8 mouse cellular contexts compared by ENCODE assay signal in the genomic region with DNA sequence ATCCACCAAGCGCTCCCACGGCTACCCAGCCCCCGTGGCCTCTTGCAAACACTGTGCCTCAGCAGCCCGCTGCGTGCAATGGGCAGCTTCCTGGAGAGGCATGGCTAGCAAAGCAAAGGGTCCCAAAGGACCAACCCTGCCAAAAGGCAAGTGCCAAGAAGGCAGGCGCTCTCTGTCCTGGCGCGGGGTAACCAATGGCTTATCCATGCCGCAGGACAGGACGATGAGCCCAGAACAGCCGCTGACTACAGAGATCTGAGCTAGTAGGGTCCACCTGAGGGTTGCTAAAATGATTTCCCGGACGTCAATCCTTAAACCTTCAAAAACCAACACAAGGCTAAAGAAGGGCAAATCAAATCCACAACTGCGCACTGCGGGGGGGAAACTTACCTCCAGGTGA.
DNase-seq lines count a peak whose midpoint lies in the region; ATAC-seq and TF ChIP-seq lines count a peak whose summit lies in the region.

No protein-coding gene starts in this region.

- no peak for ATAC-seq in heart, embryonic 14.5 days (ENCODE audit: insufficient number of reproducible peaks, insufficient read depth, low FRiP score, low read depth)
- no peak for ATAC-seq in heart, embryonic 16.5 days (replicated peaks; ENCODE audit: extremely low read depth, insufficient read depth, low FRiP score)
- peak; percentile 41; the same call in 1 of the 2 replicates for ATAC-seq in midbrain, embryonic 11.5 days (ENCODE audit: low FRiP score)

- no peaks in the 10 kb centered on the region for H3K36me3 ChIP-seq in heart, embryonic 14.5 days (ENCODE audit: control insufficient read depth, insufficient read depth, low read length)
- H3K36me3 ChIP-seq in heart, embryonic 16.5 days (ENCODE audit: control insufficient read depth, insufficient read depth), result no peaks in the 10 kb centered on the region
- H3K36me3 ChIP-seq in midbrain, embryonic 11.5 days (ENCODE audit: control insufficient read depth, insufficient read depth, low read length), result no peaks in the 10 kb centered on the region

- peak overlapping the region; percentile 75 for H3K9ac ChIP-seq in heart, embryonic 14.5 days (ENCODE audit: low read length)
- peak overlapping the region; percentile 71 for H3K9ac ChIP-seq in heart, embryonic 16.5 days (ENCODE audit: low read length)
- peak overlapping the region; percentile 68 for H3K9ac ChIP-seq in midbrain, embryonic 11.5 days (ENCODE audit: low read length)

- 18% methylated on average over 15 of the region's 15 CpGs for whole genome bisulfite sequencing in heart, embryonic 14.5 days
- 24% methylated on average over 15 of the region's 15 CpGs for WGBS in bone marrow, adult 2 months
- 14% methylated on average over 15 of the region's 15 CpGs for WGBS in heart, embryonic 16.5 days
- 15% methylated on average over 15 of the region's 15 CpGs for WGBS in midbrain, embryonic 11.5 days

- no peaks in the 10 kb centered on the region for H3K9me3 ChIP-seq in heart, embryonic 14.5 days (ENCODE audit: control insufficient read depth, low read length)
- no peaks in the 10 kb centered on the region for H3K9me3 ChIP-seq in heart, embryonic 16.5 days (replicated peaks; ENCODE audit: control insufficient read depth, low read length)
- no peaks in the 10 kb centered on the region for H3K9me3 ChIP-seq in midbrain, embryonic 11.5 days (ENCODE audit: control insufficient read depth, low read length)

- H3K27ac ChIP-seq in heart, embryonic 14.5 days (replicated peaks in 1 of 2; ENCODE audit: control insufficient read depth in 1 of 2, insufficient read depth in 1 of 2, low read depth in 2 of 2, low read length in 2 of 2), result 0 out of 4 replicates have a peak overlapping the region, but pooled peaks of 1 of the 2 experiments have one; percentile 60
- H3K27ac ChIP-seq in bone marrow, adult 2 months (ENCODE audit: control insufficient read depth, insufficient read depth, low read depth, low read length, poor library complexity), result no peak overlapping the region
- no peak overlapping the region for H3K27ac ChIP-seq in heart, embryonic 16.5 days (ENCODE audit: low read length)
- H3K27ac ChIP-seq in midbrain, embryonic 11.5 days (ENCODE audit: low read depth, low read length), result no peak overlapping the region

- TF ChIP-seq POLR2A in bone marrow, adult 2 months (IDR thresholded peaks at IDR 0.05; ENCODE audit: borderline replicate concordance, control insufficient read depth, low read depth, low read length), result no peak

- H3K27me3 ChIP-seq in heart, embryonic 14.5 days (ENCODE audit: control insufficient read depth, insufficient read depth, low read length), result peaks cover 7% of the 10 kb centered on the region; the same call in 1 of the 2 replicates
- peaks cover 20% of the 10 kb centered on the region for H3K27me3 ChIP-seq in heart, embryonic 16.5 days (ENCODE audit: control insufficient read depth, insufficient read depth, low read length)
- peaks cover 66% of the 10 kb centered on the region for H3K27me3 ChIP-seq in midbrain, embryonic 11.5 days (ENCODE audit: control insufficient read depth, insufficient read depth, low read length)

- no peak for DNase-seq in heart, adult 11 months
- DNase-seq in midbrain, embryonic 11.5 days (ENCODE audit: low spot score, missing footprints), result peak; percentile 93
- no peak for DNase-seq in left cerebral cortex, postnatal 36 days (ENCODE audit: low spot score in 2 of 2)
- no peak for DNase-seq in urinary bladder, postnatal 10 days (ENCODE audit: low spot score)
- DNase-seq in adrenal gland, adult 18-20 months (ENCODE audit: low spot score in 2 of 2), result no peak

- H3K4me1 ChIP-seq in heart, embryonic 14.5 days (ENCODE audit: control insufficient read depth in 2 of 2, insufficient read depth in 2 of 2, low read length in 2 of 2), result peaks cover 4 to 6% of the 10 kb centered on the region in 2 experiments; a peak in 1 of 4 replicates
- no peaks in the 10 kb centered on the region for H3K4me1 ChIP-seq in bone marrow, adult 2 months (ENCODE audit: control insufficient read depth, insufficient read depth, low read length)
- peaks cover 6% of the 10 kb centered on the region for H3K4me1 ChIP-seq in heart, embryonic 16.5 days (ENCODE audit: control insufficient read depth, insufficient read depth, low read length)
- peaks cover 5% of the 10 kb centered on the region; the same call in 1 of the 2 replicates for H3K4me1 ChIP-seq in midbrain, embryonic 11.5 days (ENCODE audit: control insufficient read depth, insufficient read depth, low read length)

- no peak for TF ChIP-seq CTCF in bone marrow, adult 2 months (IDR thresholded peaks at IDR 0.05; ENCODE audit: control insufficient read depth, insufficient read depth, low read length)

- peak overlapping the region; percentile 56 to 63 for H3K4me3 ChIP-seq in heart, embryonic 14.5 days (ENCODE audit: control insufficient read depth in 1 of 2, insufficient read depth in 1 of 2, low read depth in 1 of 2, low read length in 2 of 2)
- peak overlapping the region; percentile 12 for H3K4me3 ChIP-seq in bone marrow, adult 2 months (replicated peaks; ENCODE audit: control insufficient read depth, low read depth, low read length)
- peak overlapping the region; percentile 65 for H3K4me3 ChIP-seq in heart, embryonic 16.5 days (ENCODE audit: low read length)
- H3K4me3 ChIP-seq in midbrain, embryonic 11.5 days (ENCODE audit: low read depth, low read length), result peak overlapping the region; percentile 54

- intact Hi-C loops in left cerebral cortex, postnatal 36 days (cut with DNase I), result no loop called here

- H3K4me2 ChIP-seq in heart, embryonic 14.5 days (ENCODE audit: low read length), result peak overlapping the region; percentile 96
- H3K4me2 ChIP-seq in heart, embryonic 16.5 days (ENCODE audit: low read depth, low read length), result peak overlapping the region; percentile 77
- H3K4me2 ChIP-seq in midbrain, embryonic 11.5 days, result peak overlapping the region; percentile 83

Comparison
In these comparisons a context has a peak if more than half of its experiments do, and no peak if none do; other contexts are left out.
1. H3K4me3 ChIP-seq: peak in every context shown above with its lines; median percentile 65 in heart, embryonic 16.5 days; 60 in heart, embryonic 14.5 days; 54 in midbrain, embryonic 11.5 days; 12 in bone marrow, adult 2 months.